Mouse (Mus musculus) stomach, embryonic 14.5 days (tissue): ENCODE data around the gene Cd63. TPM values are rescaled to one million over a fixed set of nuclear protein-coding genes. Genes with fewer than 3 reads are reported as not detected.

Experiments
- ATAC-seq: fragments of 200-750 bp; cut with Nextera tagmentation; 2 replicates; pipeline ENCODE4 v1.8.0; 2017; ENCODE audit warnings: low read depth, moderate TSS enrichment; ENCODE audit not compliant: insufficient number of reproducible peaks, insufficient read depth, low FRiP score
- H3K27ac ChIP-seq: fragments of 300-500 bp; sonication (generic); 2 replicates; pipeline ENCODE4 v1.5.1; 2014; ENCODE audit warnings: mild to moderate bottlenecking, low read length, moderate library complexity, mixed read lengths
- H3K27me3 ChIP-seq: fragments of 300-500 bp; sonication (generic); 2 replicates; pipeline ENCODE4 v1.6.1; 2014; ENCODE audit warnings: low read length, control low read depth, mixed read lengths; ENCODE audit not compliant: control insufficient read depth, insufficient read depth
- H3K36me3 ChIP-seq: fragments of 300-500 bp; sonication (generic); 2 replicates; pipeline ENCODE4 v1.6.1; 2014; ENCODE audit warnings: mild to moderate bottlenecking, control low read depth, low read length, moderate library complexity, mixed read lengths; ENCODE audit not compliant: control insufficient read depth, insufficient read depth
- H3K4me1 ChIP-seq: fragments of 300-500 bp; sonication (generic); 2 replicates; pipeline ENCODE4 v1.6.1; 2014; ENCODE audit warnings: low read length, control low read depth, mixed read lengths; ENCODE audit not compliant: control insufficient read depth, insufficient read depth
- H3K4me2 ChIP-seq: fragments of 300-500 bp; sonication (generic); replicated peaks from 2 replicates; pipeline ENCODE4 v1.6.1; 2014; ENCODE audit warnings: low read depth, low read length, control low read depth
- H3K4me3 ChIP-seq: fragments of 300-500 bp; sonication (generic); 2 replicates; pipeline ENCODE4 v1.5.1; 2014; ENCODE audit warnings: low read depth, low read length, control low read depth
- H3K9ac ChIP-seq: fragments of 300-500 bp; sonication (generic); replicated peaks from 2 replicates; pipeline ENCODE4 v1.6.1; 2014; ENCODE audit warnings: low read depth, mild to moderate bottlenecking, control low read depth, low read length, moderate library complexity, mixed read lengths
- H3K9me3 ChIP-seq: fragments of 300-500 bp; sonication (generic); 2 replicates; pipeline ENCODE4 v1.6.1; 2016; ENCODE audit warnings: low read depth, low read length, control low read depth; ENCODE audit not compliant: control insufficient read depth
- WGBS: fragments of 180-500 bp; shearing (Covaris S2); extraction: QIAGEN DNeasy Blood & Tissue Kit; methylation state at CpG from one replicate; pipeline ENCODE4 v1.1.7; 2014; 5-methylcytosine and 5-hydroxymethylcytosine counted together
- polyA plus RNA-seq: library from polyadenylated mRNA; unstranded; fragments of >200 nt; fragmentation: Nextera tagmentation; extraction: Ambion mirVana; gene quantifications from 2 replicates; pipeline ENCODE4 v1.2.1, GENCODE M21; 2014

Cd63 gene
- polyA plus RNA-seq, 1 experiment from 2014 or later = 664 TPM

GRCm38 (mm10) chr10:128960142-128960541, 59.4 kb downstream of the Cd63 start:
- no peak overlapping the region for H3K4me3 ChIP-seq
- peak; percentile 51; the same call in 1 of the 2 replicates for ATAC-seq
- H3K27ac ChIP-seq = no peak overlapping the region
- H3K4me2 ChIP-seq = no peak overlapping the region
- WGBS = 76% methylated on average over 4 of the region's 4 CpGs
- H3K4me1 ChIP-seq = no peaks in the 10 kb centered on the region
- H3K27me3 ChIP-seq = no peaks in the 10 kb centered on the region
- no peaks in the 10 kb centered on the region for H3K36me3 ChIP-seq
- H3K9me3 ChIP-seq = no peaks in the 10 kb centered on the region
- no peak overlapping the region for H3K9ac ChIP-seq

GRCm38 (mm10) chr10:128960590-128961584, 60.1 kb downstream of the Cd63 start, which contains the start of gene Mettl7b:
TSS of gene Mettl7b (minus strand) at chr10:128960988.
- Histone ChIP-seq H3K4me1 (no peaks in the 10 kb centered on the region), H3K4me2 (no peak within 1 kb of the TSS), H3K27ac (no peak within 1 kb of the TSS), H3K4me3 (no peak within 1 kb of the TSS), H3K36me3 (no peaks in the 10 kb centered on the region), H3K27me3 (no peaks in the 10 kb centered on the region), H3K9ac (no peak within 1 kb of the TSS), H3K9me3 (no peaks in the 10 kb centered on the region)
- 76% methylated on average over 12 of the region's 12 CpGs for WGBS
- no peak for ATAC-seq

Other genes with a start within 250 kb of the Cd63 start
- gene Suox, start 226.9 kb upstream of the Cd63 start, polyA plus RNA-seq = 14.6 and 16.3 TPM in 2 replicates
- 65.9 and 70.7 TPM in 2 replicates for gene Rab5b, start 204.7 kb upstream of the Cd63 start, polyA plus RNA-seq
- 1.7 and 2.3 TPM in 2 replicates for gene Pmel, start 196.8 kb upstream of the Cd63 start, polyA plus RNA-seq
- 90.3 and 92.1 TPM in 2 replicates for gene Cdk2, start 196.0 kb upstream of the Cd63 start, polyA plus RNA-seq
- gene Dgka, start 156.1 kb upstream of the Cd63 start, polyA plus RNA-seq = 17.5 and 17.9 TPM in 2 replicates
- gene Pym1, start 153.1 kb upstream of the Cd63 start, polyA plus RNA-seq = 37.2 and 38.7 TPM in 2 replicates
- gene Mmp19, start 110.1 kb upstream of the Cd63 start, polyA plus RNA-seq = 0.78 and 1.2 TPM in 2 replicates
- gene Dnajc14, start 96.9 kb upstream of the Cd63 start, polyA plus RNA-seq = 40.0 and 40.2 TPM in 2 replicates
- 17.2 and 19.3 TPM in 2 replicates for gene Tmem198b, start 96.6 kb upstream of the Cd63 start, polyA plus RNA-seq
- gene Sarnp, start 83.7 kb upstream of the Cd63 start, polyA plus RNA-seq = 204 and 209 TPM in 2 replicates
- gene Ormdl2, start 79.3 kb upstream of the Cd63 start, polyA plus RNA-seq = 69.6 and 76.6 TPM in 2 replicates
- 4.2 and 4.6 TPM in 2 replicates for gene Gdf11, start 9.3 kb upstream of the Cd63 start, polyA plus RNA-seq
- gene Rdh5, start 21.9 kb downstream of the Cd63 start, polyA plus RNA-seq = 14.9 and 17.1 TPM in 2 replicates
- gene Bloc1s1, start 23.0 kb downstream of the Cd63 start, polyA plus RNA-seq = 222 and 236 TPM in 2 replicates
- gene Itga7, start 32.8 kb downstream of the Cd63 start, polyA plus RNA-seq = 2.6 and 4.4 TPM in 2 replicates
- 0.35 TPM in 1 of 2 replicates, not detected in the other for gene Mettl7b, start 60.0 kb downstream of the Cd63 start, polyA plus RNA-seq
- not detected in 2 replicates for gene Olfr9, start 88.4 kb downstream of the Cd63 start, polyA plus RNA-seq
- not detected in 2 replicates for gene Olfr763, start 109.8 kb downstream of the Cd63 start, polyA plus RNA-seq
- not detected in 2 replicates for gene Olfr764-ps1, start 138.9 kb downstream of the Cd63 start, polyA plus RNA-seq
- not detected in 2 replicates for gene Olfr765, start 149.0 kb downstream of the Cd63 start, polyA plus RNA-seq
- gene Olfr766-ps1, start 168.0 kb downstream of the Cd63 start, polyA plus RNA-seq = not detected in 2 replicates
- not detected in 2 replicates for gene Olfr767, start 181.9 kb downstream of the Cd63 start, polyA plus RNA-seq
- not detected in 2 replicates for gene Olfr768, start 198.4 kb downstream of the Cd63 start, polyA plus RNA-seq
- not detected in 2 replicates for gene Olfr769, start 216.9 kb downstream of the Cd63 start, polyA plus RNA-seq
- not detected in 2 replicates for gene Olfr770, start 238.0 kb downstream of the Cd63 start, polyA plus RNA-seq